Mouse (Mus musculus): ENCODE data around the gene Spry1. TPM values are rescaled to one million over a fixed set of nuclear protein-coding genes. Genes with fewer than 3 reads are reported as not detected.
"Not testable (repeated sequence)": the region's sequence is repeated elsewhere in the genome, so short reads cannot be mapped to it uniquely, and the experiment has no call there.

Gene Spry1
- total RNA-seq (2021), result 10 to 100 TPM; 15.5 to 21.9 TPM
- long read RNA-seq, experiment 1, transcript Spry1-201 (3 exons, 2,481 nt), result major isoform, 32 of 48 reads
- long read RNA-seq, experiment 1, transcript Spry1-203 (3 exons, 2,451 nt), result minor isoform, 10 of 48 reads
- long read RNA-seq, experiment 1, partial matches to known transcripts, result 1 of 48 reads
- long read RNA-seq, experiment 1, other reads (novel, unspliced or antisense), result 2 of 48 reads
- long read RNA-seq, experiment 2, transcript Spry1-203 (3 exons, 2,451 nt), result minor isoform, 7 of 26 reads
- long read RNA-seq, experiment 2, transcript Spry1-201 (3 exons, 2,481 nt), result major isoform, 14 of 26 reads
- long read RNA-seq, experiment 2, partial matches to known transcripts, result 2 of 26 reads
- long read RNA-seq, experiment 2, other reads (novel, unspliced or antisense), result 1 of 26 reads

DNA sequence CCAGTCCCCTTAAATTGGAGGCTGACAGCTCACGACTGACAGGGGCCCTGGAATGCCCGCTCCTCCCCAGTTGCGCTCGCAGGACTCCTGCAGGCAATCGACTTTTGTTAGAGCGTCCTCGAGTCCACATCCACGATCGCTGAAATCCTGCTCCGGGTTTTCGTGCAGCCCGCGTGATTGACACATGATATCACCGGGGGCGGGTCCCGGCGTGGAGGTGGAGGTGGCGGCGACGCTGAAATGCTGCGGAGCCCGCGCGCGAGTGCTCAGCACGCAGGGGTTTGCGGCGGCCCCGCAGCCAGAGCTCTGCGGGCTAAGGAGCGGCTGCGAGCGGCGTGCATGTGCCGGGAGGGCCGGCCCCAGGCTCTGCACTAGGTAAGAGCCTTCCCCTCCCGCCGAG is at the start of gene Spry1:
Spry1 (plus strand) TSS at position 258 of the 400 bp plus-strand sequence.
- DNase-seq (ENCODE audit: low spot score), result peak; percentile 98

DNA sequence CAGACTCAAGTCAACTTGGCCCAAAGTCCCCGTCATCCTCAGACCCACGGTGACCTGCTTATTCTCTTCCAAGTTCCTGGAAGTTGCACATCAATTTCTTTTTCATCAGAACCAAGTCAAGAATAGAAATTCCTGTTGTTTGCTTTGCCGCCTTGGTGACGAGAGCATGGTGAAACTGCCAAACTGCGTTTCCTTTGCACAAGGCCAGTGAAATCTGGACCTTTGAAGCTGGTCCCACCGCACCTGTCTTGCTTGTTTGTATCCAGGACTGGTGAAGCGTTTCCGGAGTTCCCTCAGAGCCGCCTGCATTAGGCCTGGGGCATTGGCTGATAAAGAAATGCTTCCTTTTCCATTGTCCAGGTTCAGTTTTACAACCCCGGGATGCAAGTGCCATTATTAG is 44.0 kb upstream of the Spry1 start:
- peak; percentile 19 for DNase-seq (ENCODE audit: low spot score)

DNA sequence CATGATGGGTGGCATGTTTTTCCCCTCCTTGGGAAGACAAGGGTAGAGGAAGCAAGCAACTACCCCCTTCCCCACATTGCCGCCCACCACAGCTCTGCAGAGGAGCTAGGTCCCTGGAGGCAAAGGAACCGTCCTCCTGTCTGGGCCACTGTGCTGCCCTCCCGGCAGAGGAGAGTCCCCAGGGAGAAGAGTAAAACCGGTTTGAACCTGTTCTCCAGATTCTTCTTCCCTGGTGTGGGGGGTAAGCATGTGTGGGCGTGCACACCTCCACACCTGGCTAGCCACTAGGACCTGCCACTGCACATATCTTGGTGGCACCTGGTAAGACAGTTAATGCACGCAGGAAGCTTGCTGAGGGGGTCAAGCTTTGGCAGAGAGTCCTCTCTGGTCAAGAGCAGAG is 43.2 kb upstream of the Spry1 start:
- DNase-seq (ENCODE audit: low spot score), result no peak

DNA sequence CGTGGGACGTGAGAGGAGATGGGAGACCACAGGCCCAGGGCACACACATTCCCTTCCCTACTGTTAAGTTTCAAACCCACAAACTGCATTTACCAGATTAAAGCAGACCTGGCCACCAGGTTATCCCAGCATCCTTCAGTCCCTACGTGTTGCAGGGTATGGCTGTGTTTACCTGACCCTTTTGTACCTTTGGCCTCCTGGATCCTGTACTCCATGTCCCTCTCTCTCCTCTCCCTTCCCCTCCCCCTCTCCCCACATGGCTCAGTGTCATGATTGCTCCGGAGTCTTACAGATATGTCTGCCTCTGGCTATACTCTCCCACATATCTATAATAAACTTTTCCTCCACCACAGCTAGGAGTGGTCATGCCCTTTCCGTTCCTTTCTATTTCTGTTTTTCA is 42.5 kb upstream of the Spry1 start:
- no peak for DNase-seq (ENCODE audit: low spot score)

DNA sequence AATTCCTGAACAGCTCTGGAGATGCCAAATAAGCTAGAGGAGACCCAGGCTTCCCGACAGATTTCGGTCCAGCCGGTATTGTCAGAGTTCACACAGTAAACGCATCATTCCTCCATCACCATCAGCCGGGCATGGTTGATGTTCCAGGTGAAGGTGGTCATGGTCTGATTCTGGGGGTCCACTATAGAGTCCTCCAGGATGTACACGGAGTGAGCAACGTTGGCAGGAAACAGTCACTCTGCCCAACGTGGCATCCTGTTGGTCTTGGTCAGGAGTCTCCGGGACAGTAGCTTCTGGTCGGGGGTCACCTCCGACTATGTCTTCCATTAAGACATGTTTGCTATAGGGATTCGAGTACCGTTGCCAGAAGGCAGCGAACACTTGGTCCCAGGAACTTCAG is 40.1 kb upstream of the Spry1 start:
- not testable (repeated sequence) for DNase-seq (ENCODE audit: low spot score)

DNA sequence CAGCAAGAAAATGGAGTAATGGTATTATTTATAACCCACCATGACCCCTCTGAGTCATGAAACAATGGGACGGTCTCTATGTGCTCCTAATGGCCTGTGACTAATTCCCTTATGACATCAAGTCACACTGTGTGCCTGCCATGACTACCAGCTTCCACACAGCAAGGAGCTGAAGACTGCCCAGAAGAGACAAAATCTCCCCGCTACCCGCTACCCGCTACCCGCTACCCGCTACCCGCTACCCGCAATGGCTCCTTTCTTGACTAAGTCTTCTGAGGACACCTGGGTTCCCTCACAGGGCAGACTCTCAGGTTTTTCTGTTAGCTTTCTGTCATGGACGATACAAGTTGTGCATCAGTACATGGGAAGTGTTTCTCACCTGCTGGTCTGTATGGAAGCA is 37.4 kb upstream of the Spry1 start:
- no peak for DNase-seq (ENCODE audit: low spot score)

DNA sequence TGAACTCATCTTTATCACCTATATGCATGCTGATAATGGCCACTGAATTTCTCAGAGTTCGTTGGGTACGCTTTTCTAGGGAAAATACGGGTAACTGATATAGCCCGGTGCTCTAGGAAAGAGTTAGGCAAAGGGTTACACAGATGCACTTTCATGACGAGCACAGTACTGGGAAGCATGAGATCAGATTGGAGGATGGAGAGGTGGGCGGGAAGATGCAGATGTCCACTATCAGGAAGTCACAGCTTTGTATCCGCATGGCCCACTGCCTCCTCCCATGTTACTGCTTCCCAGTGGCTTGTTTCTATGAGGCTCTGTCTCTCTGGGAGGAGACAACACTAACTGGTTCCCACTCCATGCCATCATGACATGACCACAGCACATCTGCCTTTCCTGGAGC is 36.9 kb upstream of the Spry1 start:
- DNase-seq (ENCODE audit: low spot score), result no peak

DNA sequence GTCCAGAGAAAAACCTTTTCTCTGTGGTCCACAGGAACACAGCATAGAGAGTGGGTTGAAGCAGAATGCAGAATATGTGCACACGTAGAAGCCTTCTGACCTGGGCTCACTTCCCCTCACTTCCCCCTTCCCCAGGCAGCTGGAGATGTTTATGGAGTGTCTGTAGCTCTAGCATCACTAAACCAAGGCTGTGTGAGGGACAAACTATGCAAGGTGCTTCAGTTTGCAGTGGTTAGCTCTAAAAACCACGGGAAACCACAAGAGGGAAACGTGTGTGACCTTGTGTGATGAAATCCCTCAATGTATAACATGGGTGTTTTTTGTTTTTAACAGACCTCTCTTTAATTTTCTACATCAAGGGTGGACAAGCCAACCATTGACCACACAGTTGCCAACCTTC is 36.2 kb upstream of the Spry1 start:
- DNase-seq (ENCODE audit: low spot score), result no peak

DNA sequence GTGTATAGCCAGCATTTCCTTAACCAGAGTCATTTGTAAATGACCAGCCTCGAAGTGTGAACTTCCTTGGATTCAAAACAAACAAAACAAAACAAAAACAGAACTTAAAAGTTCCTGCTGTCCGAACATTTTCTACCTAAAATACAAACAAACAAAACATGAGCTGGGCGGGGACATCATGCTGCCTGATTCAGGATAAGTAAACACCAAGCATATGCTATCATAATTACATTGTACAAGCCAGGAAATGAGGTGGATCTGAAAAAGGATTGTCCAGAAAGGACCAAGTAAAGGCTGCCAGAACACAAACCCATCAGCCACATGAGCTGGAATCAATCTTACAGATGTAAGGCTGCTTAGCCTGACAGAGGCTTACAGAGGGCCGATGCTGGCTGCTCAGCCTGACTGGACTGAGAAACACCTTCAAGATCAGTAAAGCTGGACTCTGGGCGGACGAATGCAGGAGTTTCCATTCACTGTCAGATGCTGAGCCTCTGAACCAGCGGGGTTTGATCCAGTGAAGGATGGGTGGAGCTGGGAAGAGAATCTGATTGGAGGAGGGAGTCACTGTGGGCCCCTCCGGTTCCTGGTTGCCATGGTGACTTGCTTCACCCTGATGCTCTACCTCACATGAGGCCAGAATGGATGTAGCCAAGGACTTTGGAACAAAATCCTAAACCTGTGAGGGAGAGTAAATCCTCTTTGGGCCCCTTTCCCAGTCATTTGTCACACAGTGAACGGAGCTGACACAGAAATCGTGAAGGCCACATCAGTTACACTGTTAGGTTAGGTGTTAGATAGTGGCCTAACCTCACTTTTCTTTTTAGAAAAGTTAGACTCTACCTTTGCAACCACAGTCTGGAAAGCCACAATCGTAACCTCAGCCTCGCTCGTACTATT is 34.5 kb upstream of the Spry1 start:
- no peak for DNase-seq (ENCODE audit: low spot score)

DNA sequence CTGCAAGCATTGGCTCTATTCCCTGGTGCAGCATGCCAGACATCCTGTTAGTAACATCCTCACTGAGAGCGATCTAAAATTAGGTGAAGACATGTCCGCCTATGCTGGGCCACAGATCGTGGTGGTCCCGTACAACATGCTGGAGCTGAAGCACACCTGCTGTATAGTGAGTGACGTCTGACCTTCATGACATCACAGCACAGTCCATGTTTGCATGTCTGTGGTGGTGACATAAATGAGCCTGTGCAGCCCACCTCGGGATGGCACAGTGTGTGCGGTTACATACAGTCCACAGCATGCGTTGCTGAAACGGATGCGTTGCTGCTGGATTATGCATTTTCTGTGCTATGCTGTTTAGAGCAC is 33.9 kb upstream of the Spry1 start:
- peak; percentile 29 for DNase-seq (ENCODE audit: low spot score)

DNA sequence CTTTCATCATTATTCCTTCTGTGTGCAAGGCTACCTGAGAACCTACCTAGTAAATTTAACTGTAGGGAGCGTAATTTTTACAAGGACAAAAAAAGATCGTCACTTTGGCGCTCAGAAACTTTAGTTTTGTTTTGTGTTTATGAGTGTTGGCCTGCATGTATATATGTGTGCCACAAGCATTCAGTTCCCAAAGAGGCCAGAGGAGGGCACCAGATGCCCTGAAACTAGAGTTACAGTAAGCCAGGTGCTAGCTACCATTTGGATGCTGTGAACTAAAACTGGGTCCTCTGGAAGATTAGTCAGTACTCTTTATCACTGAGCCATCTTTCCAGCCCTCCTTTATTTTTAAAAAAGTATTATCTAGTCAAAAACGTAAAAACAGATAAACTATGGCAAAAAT is 30.8 kb upstream of the Spry1 start:
- no peak for DNase-seq (ENCODE audit: low spot score)

DNA sequence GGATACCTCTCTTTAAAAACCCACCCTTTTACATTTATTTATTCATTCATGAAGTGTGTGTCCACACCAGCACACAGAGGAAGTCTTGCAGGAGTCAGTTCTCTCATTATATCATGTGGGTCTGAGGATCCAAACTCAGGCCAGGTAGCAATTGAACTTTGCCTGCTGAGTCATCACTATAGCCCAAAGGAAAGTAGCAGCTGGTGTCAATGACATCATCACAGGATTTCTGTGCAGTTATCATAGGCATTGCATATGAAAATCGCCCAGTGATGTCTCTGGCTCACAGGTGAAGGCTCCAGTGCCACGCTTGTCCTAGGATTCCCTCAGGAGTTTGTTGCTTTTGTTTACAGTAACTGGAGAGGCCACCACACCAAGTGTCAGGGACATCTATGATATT is 29.1 kb upstream of the Spry1 start:
- DNase-seq (ENCODE audit: low spot score), result no peak

DNA sequence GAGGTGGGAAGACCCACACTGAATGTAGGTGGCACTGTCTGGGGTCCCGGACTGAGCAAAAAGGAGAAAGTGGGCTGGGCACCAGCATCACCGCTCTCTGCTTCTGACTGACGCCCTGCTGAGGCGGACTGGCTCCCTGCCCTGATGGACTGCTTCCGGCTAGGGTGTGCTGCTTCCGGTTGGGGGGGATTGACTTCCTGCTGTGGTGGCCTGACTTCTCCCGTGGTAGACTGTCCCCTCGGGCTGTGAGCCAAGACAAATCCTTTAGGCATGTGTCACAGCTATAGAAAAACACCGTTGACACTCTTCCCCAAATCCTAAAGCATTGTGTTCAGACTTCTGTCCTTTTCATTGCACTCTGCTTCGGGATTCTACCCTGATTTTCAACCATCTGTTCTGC is 26.0 kb upstream of the Spry1 start:
- no peak for DNase-seq (ENCODE audit: low spot score)

DNA sequence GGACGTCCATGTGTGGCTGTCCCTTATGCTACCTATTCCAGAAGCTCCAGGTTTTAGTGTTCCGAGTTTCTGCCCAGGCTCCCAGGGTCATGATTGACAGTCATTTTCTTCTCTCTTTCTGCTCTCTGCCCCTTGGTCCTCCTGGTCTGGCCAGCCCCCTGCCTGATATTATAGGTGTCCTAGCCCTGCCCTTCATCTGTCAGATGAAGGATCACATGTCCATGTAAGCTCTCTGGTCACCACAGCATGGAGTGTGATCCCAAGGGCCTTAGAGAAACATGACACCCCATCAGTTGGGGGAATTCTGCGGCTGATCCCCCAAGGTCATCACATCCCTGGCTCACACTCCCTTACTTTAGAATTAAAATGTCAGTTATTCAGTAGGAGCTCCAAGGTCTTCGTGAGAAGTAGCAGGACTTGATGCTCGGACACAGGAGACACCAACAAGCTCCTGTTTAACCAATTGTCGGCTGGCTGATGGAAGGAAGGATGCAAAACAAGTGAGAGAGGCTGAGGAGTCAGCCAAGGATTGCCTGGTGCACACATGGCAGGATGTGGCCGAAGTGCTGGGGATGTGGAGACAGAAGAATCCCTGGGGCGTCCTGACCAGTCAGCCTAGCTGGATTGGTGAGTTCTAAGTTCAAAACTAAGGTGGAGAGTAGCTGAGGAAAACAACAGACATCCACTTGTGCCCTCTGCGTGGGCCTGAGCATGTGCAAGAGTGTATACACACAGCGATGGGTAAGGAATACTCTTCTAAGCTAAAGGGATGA is 24.7 kb upstream of the Spry1 start:
- DNase-seq (ENCODE audit: low spot score), result no peak

DNA sequence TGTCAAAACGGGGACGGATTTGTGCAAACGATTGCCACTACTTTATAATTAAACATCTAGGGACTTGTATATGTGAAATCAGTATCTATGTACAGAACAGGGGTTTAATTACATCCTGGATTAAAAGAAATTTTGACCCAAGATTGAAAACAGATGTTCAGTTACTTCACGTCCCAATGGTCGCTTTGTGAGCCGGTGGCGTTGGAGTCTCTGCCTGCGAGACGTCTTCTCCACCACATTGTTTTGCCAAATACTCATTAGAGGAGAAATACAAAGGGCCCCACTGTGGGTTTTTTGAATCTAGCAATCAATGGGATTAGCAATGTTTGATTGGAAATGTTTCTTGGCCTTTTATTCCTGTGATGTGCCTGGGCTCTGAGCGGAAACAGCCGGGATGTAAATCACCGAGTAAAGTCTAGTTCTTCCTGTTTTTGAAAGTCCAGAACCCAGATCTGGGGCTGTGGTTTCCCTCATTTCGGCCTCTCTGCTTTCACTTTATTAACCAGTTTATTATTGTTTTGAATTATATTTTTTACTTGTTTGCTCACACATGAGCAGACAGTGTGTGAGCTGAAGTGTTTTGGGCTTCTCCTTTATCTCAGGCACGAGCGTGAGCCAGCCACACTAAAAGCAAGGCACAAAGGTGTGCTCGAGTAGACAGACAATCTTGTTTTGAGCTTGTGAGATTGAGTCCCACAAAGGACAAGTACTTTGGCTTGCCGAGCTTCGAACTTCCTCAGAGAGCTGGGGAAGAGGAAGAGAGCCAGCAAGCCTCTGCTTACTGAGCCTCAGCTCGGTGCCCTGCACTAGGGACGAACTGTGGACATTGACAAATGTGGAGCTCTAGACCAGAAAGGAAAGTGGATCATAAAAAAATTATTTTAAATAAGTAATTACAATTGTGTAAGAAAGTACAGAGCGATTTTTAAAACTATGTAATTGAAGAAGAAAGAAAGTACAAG is 22.9 kb upstream of the Spry1 start:
- no peak for DNase-seq (ENCODE audit: low spot score)

DNA sequence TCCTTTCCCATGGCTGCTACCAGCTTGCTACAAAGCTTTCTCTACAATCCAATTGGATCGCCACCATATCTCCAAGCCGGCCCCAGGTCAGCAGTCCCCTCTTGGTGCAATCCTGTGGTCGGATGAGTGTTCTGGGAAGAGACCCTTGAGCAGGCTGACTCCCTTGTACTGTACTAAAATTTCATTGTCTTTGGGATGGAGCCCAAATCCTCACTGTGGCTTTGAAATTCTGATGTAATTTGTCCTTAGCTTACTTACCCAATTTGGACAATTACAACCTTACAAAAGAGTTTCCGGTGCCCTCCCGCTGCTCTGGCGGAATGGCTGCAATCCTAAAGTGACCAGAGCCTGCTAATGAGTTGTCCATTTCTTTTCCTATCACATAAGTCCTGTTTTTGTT is 7.5 kb upstream of the Spry1 start:
- DNase-seq (ENCODE audit: low spot score), result no peak

DNA sequence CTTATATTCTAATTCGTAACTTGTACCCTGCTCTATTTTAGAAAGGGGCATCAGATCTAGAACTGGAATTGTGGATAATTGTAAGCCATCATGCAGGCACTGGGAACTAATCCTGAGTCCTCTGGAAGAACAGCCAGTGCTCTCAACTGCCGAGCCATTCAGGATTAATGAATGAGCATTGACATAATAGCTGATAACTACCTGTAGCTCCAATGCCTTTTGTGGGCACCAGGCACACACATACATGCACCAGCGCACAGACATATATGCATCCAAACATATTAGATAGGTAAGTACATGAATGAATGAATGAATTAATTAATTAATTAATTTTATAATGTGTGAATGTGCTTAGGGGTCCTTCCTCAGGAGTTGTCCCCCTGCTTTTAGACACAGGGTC is 7.0 kb upstream of the Spry1 start:
- DNase-seq (ENCODE audit: low spot score), result no peak

DNA sequence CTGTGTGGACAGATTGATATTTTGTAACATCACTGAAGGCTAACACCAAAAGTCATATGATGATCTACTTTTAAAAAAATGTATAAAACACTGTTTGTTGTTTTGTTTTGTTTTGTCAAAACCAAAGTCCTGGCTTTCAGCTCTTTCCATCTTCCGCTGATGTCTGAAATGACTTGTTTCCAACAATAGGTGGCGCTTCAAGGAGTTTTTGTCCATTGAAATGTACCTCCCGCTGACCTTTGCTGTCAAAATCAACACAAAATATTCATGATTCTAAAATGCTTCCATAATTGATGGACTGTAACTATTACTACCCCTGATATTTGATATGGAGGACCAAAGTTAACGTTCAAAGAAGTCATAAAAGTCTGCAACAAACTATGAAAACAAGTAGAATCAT is 5.1 kb upstream of the Spry1 start:
- peak; percentile 46 for DNase-seq (ENCODE audit: low spot score)

DNA sequence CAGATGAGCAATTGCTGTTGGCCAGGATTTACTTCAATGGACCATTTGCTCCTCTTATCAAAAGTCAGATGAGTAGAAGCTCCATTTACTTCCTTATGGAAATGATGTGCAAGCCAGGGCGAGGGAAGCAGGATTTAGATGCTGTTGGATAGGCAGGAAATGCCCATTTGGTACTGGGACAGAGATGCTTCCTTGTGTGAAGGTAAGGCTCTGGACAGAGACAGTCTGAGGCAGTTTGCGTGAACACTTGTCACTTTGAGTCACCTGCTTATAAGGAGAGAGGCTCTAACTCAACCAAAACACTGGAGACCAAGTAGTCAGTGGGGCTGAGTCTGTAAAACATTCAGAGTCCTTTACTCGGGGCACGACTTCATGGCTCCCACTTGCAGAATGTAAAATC is 2.8 kb upstream of the Spry1 start:
- no peak for DNase-seq (ENCODE audit: low spot score)

DNA sequence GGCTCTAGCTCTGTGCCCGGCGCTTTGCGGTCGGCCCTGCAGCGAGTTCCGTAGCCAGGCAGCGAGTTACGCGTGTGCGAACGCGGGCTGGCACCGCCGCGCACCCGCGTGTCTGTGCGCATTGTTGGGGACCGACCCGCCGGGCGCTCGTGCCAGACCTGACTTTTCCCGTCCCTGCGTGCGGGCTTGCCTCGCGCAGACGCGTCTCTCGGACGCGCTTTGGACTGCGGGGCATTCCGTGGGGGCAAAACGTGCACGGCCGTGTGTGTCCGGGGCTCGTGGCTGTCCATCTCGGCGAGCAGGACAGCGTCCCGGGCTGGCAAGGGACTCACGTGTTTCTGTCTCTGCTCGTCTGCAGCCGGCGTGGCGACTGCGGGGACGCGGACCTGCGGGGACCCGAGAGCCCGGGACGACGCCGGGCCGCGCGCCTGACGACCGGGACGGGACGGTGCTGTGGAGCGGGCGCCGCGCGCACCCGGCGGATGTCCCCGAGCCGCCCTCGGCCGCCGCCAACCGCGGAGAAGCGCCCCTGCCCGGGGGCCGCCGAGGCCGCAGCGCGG is 495 bp downstream of the Spry1 start:
- DNase-seq (ENCODE audit: low spot score), result peak; percentile 48

DNA sequence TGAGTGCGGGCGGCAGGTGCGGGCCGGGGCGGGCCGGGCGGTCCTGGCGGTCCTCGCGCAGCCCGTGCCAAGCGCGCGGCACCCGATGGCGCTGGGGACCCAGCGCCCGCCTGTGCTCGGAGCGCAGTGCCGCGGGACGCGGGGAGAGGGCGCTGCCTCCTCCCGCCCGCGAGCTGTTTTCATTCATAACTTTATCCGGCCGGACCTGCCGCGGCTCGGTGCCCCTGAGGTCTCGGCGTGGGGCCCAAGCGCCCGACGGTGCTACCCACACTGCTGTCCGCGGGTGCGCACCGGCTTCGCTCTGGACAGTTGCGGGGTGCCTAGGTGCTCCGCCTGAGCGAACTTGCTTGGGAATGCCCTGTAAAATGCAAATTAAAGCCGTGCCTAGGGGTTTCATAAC is 1.1 kb downstream of the Spry1 start:
- DNase-seq (ENCODE audit: low spot score), result peak; percentile 74

Data from gastrocnemius, adult 18-20 months (tissue).